Mouse (Mus musculus): ENCODE results near the gene Stard10. TPM values are rescaled to one million over a fixed set of nuclear protein-coding genes. Genes with fewer than 3 reads are reported as not detected.

Gene Stard10
- polyA plus RNA-seq, 1 experiment = 13.5 TPM

- no peak overlapping the region for H3K4me3 ChIP-seq (ENCODE audit: insufficient read depth, low read length)
- H3K27ac ChIP-seq (ENCODE audit: insufficient read depth, low read length) = no peak overlapping the region
- TF ChIP-seq POLR2A (IDR thresholded peaks at IDR 0.05; ENCODE audit: low read depth, low read length) (no peak), CTCF (IDR thresholded peaks at IDR 0.05; ENCODE audit: borderline replicate concordance, insufficient read depth, low read length) (no peak)
- peaks cover 7% of the 10 kb centered on the region; the same call in 1 of the 2 replicates for H3K4me1 ChIP-seq (ENCODE audit: control insufficient read depth, insufficient read depth, low read length)
These were observed 59.9 kb downstream of the Stard10 start for GRCm38 (mm10) chr7:101376701-101377340.

GRCm38 (mm10) chr7:101377741-101378262 lies 60.9 kb downstream of the Stard10 start:
- no peak for TF ChIP-seq POLR2A (IDR thresholded peaks at IDR 0.05; ENCODE audit: low read depth, low read length)
- no peak for TF ChIP-seq CTCF (IDR thresholded peaks at IDR 0.05; ENCODE audit: borderline replicate concordance, insufficient read depth, low read length)
- no peak overlapping the region for H3K4me3 ChIP-seq (ENCODE audit: insufficient read depth, low read length)
- H3K4me1 ChIP-seq (ENCODE audit: control insufficient read depth, insufficient read depth, low read length) = peaks cover 7% of the 10 kb centered on the region; the same call in 1 of the 2 replicates
- H3K27ac ChIP-seq (ENCODE audit: insufficient read depth, low read length) = no peak overlapping the region

- no peak for TF ChIP-seq CTCF (IDR thresholded peaks at IDR 0.05; ENCODE audit: borderline replicate concordance, insufficient read depth, low read length)
- no peak for TF ChIP-seq POLR2A (IDR thresholded peaks at IDR 0.05; ENCODE audit: low read depth, low read length)
- peaks cover 7% of the 10 kb centered on the region; the same call in 1 of the 2 replicates for H3K4me1 ChIP-seq (ENCODE audit: control insufficient read depth, insufficient read depth, low read length)
- H3K4me3 ChIP-seq (ENCODE audit: insufficient read depth, low read length) = no peak overlapping the region
- no peak overlapping the region for H3K27ac ChIP-seq (ENCODE audit: insufficient read depth, low read length)
These were observed 61.4 kb downstream of the Stard10 start for GRCm38 (mm10) chr7:101378285-101378684.

GRCm38 (mm10) chr7:101378796-101379465 lies 62.0 kb downstream of the Stard10 start:
- Histone ChIP-seq H3K4me1 (ENCODE audit: control insufficient read depth, insufficient read depth, low read length) (peaks cover 7% of the 10 kb centered on the region; the same call in 1 of the 2 replicates), H3K4me3 (ENCODE audit: insufficient read depth, low read length) (no peak overlapping the region), H3K27ac (ENCODE audit: insufficient read depth, low read length) (no peak overlapping the region)
- TF ChIP-seq POLR2A (IDR thresholded peaks at IDR 0.05; ENCODE audit: low read depth, low read length) (no peak), CTCF (IDR thresholded peaks at IDR 0.05; ENCODE audit: borderline replicate concordance, insufficient read depth, low read length) (no peak)

GRCm38 (mm10) chr7:101379732-101380131 lies 62.8 kb downstream of the Stard10 start:
- Histone ChIP-seq H3K4me3 (ENCODE audit: insufficient read depth, low read length) (no peak overlapping the region), H3K27ac (ENCODE audit: insufficient read depth, low read length) (no peak overlapping the region), H3K4me1 (ENCODE audit: control insufficient read depth, insufficient read depth, low read length) (peaks cover 7% of the 10 kb centered on the region; the same call in 1 of the 2 replicates)
- TF ChIP-seq CTCF (IDR thresholded peaks at IDR 0.05; ENCODE audit: borderline replicate concordance, insufficient read depth, low read length) = no peak
- TF ChIP-seq POLR2A (IDR thresholded peaks at IDR 0.05; ENCODE audit: low read depth, low read length) = no peak

GRCm38 (mm10) chr7:101381512-101381911 lies 64.6 kb downstream of the Stard10 start:
- H3K27ac ChIP-seq (ENCODE audit: insufficient read depth, low read length) = no peak overlapping the region
- no peak overlapping the region for H3K4me3 ChIP-seq (ENCODE audit: insufficient read depth, low read length)
- H3K4me1 ChIP-seq (ENCODE audit: control insufficient read depth, insufficient read depth, low read length) = peaks cover 11% of the 10 kb centered on the region; the same call in 1 of the 2 replicates
- TF ChIP-seq CTCF (IDR thresholded peaks at IDR 0.05; ENCODE audit: borderline replicate concordance, insufficient read depth, low read length) (no peak), POLR2A (IDR thresholded peaks at IDR 0.05; ENCODE audit: low read depth, low read length) (no peak)

DNA sequence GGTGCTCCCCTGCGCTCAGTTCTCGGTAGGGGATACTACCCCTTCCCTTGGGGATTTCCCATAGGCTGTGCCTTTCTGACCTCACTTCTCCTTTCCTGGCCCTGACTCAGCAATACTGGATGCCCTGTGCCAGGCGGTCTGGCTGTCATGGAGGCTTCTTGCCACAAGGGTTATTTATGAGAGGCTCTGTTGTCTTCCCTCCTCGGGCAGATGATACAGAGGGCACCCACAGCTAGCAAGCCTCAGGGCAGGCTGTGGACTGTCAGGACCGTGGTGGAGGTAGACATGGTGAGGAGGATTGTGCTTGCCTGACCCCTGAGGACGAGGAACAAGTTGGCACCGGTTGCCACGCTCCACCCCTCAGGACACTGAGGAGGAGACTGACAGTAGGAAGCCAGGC lies 65.5 kb downstream of the Stard10 start:
- H3K4me3 ChIP-seq (ENCODE audit: insufficient read depth, low read length) = no peak overlapping the region
- no peak for TF ChIP-seq CTCF (IDR thresholded peaks at IDR 0.05; ENCODE audit: borderline replicate concordance, insufficient read depth, low read length)
- TF ChIP-seq POLR2A (IDR thresholded peaks at IDR 0.05; ENCODE audit: low read depth, low read length) = no peak
- peaks cover 11% of the 10 kb centered on the region; the same call in 1 of the 2 replicates for H3K4me1 ChIP-seq (ENCODE audit: control insufficient read depth, insufficient read depth, low read length)
- H3K27ac ChIP-seq (ENCODE audit: insufficient read depth, low read length) = no peak overlapping the region

DNA sequence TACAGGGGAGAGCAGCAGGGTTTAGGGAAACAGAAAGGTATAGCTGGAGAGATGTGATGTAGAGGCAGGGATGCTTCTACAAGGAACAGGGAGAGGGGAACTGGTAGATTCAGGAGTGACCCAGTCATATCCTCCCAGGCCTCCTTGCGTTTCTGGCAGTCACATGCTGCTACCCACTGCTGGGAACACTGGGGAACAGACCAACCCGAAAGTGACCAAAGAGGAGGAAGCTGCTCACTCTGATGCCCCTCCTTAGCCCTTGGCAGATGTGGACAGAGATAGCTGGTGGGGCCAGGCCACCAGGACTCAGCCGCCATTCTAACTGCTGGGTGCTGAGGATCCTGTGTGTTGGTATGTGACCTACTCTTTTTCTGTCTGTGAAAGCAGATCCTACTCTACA lies 66.9 kb downstream of the Stard10 start:
- H3K4me1 ChIP-seq (ENCODE audit: control insufficient read depth, insufficient read depth, low read length) = 0 out of 2 replicates have a peak, but pooled peaks cover 4% of the 10 kb centered on the region
- no peak for TF ChIP-seq POLR2A (IDR thresholded peaks at IDR 0.05; ENCODE audit: low read depth, low read length)
- TF ChIP-seq CTCF (IDR thresholded peaks at IDR 0.05; ENCODE audit: borderline replicate concordance, insufficient read depth, low read length) = no peak
- H3K4me3 ChIP-seq (ENCODE audit: insufficient read depth, low read length) = no peak overlapping the region
- no peak overlapping the region for H3K27ac ChIP-seq (ENCODE audit: insufficient read depth, low read length)

DNA sequence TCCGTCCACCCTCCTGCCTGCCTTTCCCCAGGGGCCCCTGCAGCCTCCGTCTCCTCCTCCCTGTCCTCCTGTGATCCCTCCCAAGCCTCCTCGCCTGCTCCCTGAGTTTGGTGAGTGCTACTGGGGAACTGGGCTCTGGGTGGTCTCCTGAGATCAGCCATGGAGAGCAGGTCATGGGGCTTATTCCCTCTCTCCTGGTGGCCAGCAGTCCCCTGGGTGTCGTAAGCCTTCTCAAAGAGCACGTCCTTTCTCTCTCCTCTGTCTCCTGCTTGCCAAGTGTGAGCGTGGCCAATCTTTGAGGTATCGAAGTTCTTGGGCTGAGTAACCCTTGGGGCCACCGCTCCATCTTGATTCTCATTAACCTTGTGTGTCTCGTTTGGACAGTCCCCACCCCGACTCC lies 68.0 kb downstream of the Stard10 start:
- Histone ChIP-seq H3K4me3 (ENCODE audit: insufficient read depth, low read length) (no peak overlapping the region), H3K4me1 (ENCODE audit: control insufficient read depth, insufficient read depth, low read length) (0 out of 2 replicates have a peak, but pooled peaks cover 4% of the 10 kb centered on the region), H3K27ac (ENCODE audit: insufficient read depth, low read length) (no peak overlapping the region)
- no peak for TF ChIP-seq CTCF (IDR thresholded peaks at IDR 0.05; ENCODE audit: borderline replicate concordance, insufficient read depth, low read length)
- no peak for TF ChIP-seq POLR2A (IDR thresholded peaks at IDR 0.05; ENCODE audit: low read depth, low read length)

- H3K4me3 ChIP-seq (ENCODE audit: insufficient read depth, low read length) = no peak overlapping the region
- 0 out of 2 replicates have a peak, but pooled peaks cover 4% of the 10 kb centered on the region for H3K4me1 ChIP-seq (ENCODE audit: control insufficient read depth, insufficient read depth, low read length)
- TF ChIP-seq POLR2A (IDR thresholded peaks at IDR 0.05; ENCODE audit: low read depth, low read length) = no peak
- no peak for TF ChIP-seq CTCF (IDR thresholded peaks at IDR 0.05; ENCODE audit: borderline replicate concordance, insufficient read depth, low read length)
- H3K27ac ChIP-seq (ENCODE audit: insufficient read depth, low read length) = no peak overlapping the region
These were observed 68.4 kb downstream of the Stard10 start for GRCm38 (mm10) chr7:101385331-101385733.

Data from embryonic fibroblast, embryonic 13.5 days (primary cell).